Mouse (Mus musculus) left cerebral cortex, adult 2 months (tissue): ENCODE measurements at regions not wholly inside any gene's neighbourhood (a gene's known extent, or its start where the extent isn't known, plus 50 kb on each side); places are given as distances from the start of the nearest gene placed in this dataset.

Experiments used
- DNase-seq, 2 experiments: peaks; one replicate each; pipeline ENCODE4 v3.0.0; 2021 to 2022; ENCODE audit warnings: low spot score in 2 of 2, mixed read lengths in 1 of 2; ENCODE audit errors: extremely low spot score in 1 of 2
- H3K27ac ChIP-seq: fragments of 200-600 bp; 2 replicates; pipeline ENCODE4 v1.8.1; 2022
- H3K4me3 ChIP-seq: fragments of 200-600 bp; 2 replicates; pipeline ENCODE4 v1.8.1; 2022
- CTCF ChIP-seq: fragments of 200-600 bp; IDR thresholded peaks from 2 replicates; pipeline ENCODE4 v1.8.1; 2022; ENCODE audit warnings: antibody characterized with exemption, mild to moderate bottlenecking, moderate library complexity
- intact Hi-C: fragments of 180-260 bp; cut with DNase I; formaldehyde crosslinking; loops from one replicate; pipeline ENCODE4 v1.15.1; 2025

DNA sequence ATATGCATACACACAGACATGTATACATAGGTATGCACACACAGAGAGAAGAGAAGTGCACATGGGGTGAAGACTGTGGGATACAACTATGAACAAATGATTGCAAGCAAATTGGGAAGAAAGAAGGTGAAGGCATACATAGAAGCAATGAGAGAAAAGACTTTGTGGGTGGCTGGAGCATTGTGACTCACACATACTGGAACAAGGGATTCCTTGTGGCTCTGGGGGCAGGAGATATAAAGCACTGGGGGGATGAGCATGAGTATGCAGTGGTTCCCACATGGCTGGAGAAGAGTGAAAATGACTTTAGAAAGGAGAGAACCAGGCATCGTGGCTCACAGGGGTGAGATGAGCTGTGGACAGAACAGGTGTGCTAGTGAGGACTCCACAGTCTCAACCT is 156.6 kb downstream of the Nuf2 start:
- TF ChIP-seq CTCF, result no peak
- no peak for DNase-seq
- intact Hi-C loops, result loop anchor here (1.0 to 5.0 kb wide), 2 partner anchors 48 to 78 kb away; no protein-coding TSS in a partner anchor
- H3K4me3 ChIP-seq, result no peak overlapping the region
- H3K27ac ChIP-seq, result no peak overlapping the region

DNA sequence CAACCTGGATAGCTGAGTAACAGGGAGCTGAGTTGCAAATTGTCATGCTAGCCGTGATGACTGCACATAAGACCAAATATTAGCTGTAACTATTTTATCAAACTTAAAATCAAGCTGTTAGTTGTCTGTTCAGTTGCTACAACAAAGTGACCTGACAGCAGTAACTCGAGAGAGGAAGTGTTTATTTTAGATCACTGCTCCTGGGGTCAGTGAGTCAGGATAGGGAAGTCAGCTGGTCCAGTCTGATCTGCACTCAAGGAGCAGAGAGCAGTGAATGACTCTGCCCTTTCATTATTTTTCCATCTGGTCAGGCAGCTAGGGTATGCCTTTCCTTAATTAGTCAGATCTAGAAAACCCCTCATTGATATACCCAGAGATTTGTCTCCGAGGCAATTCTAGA is 162.5 kb downstream of the Nuf2 start:
- no peak overlapping the region for H3K27ac ChIP-seq
- no peak for TF ChIP-seq CTCF
- intact Hi-C loops, result no loop called here
- H3K4me3 ChIP-seq, result no peak overlapping the region
- no peak for DNase-seq

DNA sequence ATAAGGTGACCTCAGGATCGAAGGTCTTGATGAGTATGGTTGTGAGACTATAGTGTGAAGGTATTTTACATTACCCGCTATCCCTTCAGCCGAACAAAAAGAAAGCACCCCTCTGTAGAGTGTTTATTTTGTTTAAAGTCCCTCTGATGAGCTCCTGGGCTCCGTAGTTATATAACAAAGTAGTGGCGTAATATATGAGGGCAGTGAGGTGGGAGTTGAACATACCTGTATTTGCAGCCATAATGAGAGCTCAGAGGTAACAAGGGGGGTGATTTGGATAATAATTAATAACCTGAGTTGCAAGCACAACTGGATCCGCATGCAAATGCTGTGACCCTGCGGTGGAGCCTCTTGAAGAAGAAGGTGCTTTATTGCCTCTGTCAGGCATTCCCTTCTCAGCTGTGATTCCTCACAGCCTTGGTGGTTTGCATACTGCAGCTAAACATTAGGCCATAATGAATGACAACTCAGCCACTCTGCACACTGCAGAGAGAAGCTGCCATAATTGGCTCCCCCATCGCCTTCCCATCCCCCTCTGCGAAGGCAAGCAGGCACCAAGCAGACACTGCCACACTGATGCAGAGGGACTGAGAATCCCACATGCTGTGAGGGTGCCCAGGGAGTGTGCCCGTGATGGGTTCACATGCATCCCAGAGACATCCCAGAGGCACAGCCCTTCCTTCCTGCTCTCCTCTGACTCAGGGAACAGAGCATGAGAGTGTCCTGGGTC is 163.3 kb downstream of the Nuf2 start:
- Histone ChIP-seq H3K27ac (no peak overlapping the region), H3K4me3 (no peak overlapping the region)
- DNase-seq, result no peak
- no peak for TF ChIP-seq CTCF
- intact Hi-C loops, result no loop called here

DNA sequence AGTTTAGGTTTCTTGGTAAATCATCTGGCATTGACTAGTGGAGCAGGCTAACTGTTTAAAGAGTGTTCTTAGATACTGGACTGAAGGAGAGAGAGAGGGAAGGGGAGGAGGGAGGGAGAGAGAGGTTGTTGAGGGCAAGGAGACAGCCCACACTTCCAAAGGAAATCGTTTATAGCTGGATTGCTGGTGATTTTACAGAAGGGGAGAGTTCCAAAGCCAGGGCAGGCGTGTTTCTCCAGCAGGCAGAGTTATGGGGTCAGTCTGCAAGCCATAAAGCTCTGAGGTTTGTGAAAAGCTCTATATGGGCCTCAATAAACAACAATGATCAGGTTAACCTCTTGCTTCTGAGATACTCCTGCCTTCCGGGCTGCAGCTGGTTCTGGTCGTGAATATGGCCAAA is 163.9 kb downstream of the Nuf2 start:
- no peak for TF ChIP-seq CTCF
- no peak overlapping the region for H3K4me3 ChIP-seq
- intact Hi-C loops, result no loop called here

DNA sequence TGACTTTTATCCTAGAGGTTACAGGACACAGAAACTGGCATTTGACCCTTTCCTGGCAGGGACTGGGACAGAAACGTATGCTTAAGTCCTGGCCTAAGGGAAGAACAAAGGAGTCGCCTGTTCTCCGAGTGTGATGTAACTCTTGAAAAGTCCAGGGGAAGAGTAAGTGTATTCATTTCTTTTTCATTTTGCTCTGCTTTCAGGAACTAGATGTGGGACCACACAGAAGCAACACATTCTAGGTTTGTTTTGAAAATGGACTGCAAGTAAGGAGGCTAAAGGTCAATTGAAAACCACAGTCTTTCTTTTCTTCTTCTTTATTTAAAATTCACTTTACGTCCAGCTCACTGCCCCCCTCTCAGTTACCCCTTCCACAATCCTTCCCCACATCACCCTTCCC is 168.7 kb downstream of the Nuf2 start:
- TF ChIP-seq CTCF, result no peak
- Histone ChIP-seq H3K27ac (no peak overlapping the region), H3K4me3 (no peak overlapping the region)
- intact Hi-C loops, result no loop called here
- no peak for DNase-seq

More for the DNA sequence above, 163.9 kb downstream of the Nuf2 start:
- no peak for DNase-seq
- H3K27ac ChIP-seq, result no peak overlapping the region

DNA sequence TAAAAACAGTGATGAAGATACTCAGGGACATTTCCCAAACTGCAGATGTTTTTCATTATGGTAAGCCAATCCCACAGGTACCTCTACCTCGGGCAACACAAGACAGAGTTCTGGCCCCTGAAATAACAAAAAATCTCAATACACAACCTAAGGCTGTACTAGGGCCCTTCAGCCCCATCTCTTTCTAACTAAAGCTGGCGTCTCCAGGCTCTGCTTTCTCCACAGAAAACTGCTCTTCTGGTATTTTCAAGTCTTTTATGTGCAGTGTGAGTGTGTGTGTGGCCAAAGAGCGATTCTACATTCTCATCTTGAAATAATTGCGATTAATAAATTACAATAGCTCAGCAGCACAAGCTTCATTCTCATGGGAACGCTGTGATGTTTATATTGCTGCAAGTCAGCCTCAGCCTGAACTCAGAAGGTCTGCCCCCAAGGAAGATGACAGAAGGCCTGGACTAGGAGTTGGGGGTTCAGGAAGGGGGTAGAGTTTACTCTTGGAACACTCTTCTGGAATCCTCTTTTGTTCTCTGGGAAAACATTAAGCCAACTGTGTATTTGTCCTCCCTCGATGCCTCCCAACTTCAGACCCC is 173.5 kb downstream of the Nuf2 start:
- TF ChIP-seq CTCF, result no peak
- no peak overlapping the region for H3K27ac ChIP-seq
- intact Hi-C loops, result no loop called here
- H3K4me3 ChIP-seq, result no peak overlapping the region
- no peak for DNase-seq

DNA sequence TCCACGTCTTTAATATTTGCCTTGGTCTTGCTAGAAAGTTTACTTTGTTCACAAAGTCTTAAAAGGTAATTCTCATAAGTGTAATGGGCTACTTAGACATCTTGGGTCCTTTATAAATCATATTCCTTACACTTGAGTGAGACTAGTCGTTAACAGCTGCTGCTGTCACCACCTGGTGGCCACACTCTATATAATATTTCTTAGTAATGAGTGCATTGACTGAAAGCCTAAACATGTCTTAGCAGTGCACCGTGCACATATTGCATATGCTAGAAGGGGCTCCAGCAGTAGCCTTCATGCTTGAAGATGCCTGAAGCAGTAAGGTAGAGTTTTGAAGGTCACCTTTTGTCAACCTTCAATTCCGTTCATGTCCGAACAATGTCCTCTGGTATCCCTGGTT is 177.2 kb downstream of the Nuf2 start:
- no peak overlapping the region for H3K4me3 ChIP-seq
- H3K27ac ChIP-seq, result no peak overlapping the region
- peak; percentile 55 for TF ChIP-seq CTCF
- DNase-seq, result no peak
- intact Hi-C loops, result loop anchor here (2.0 kb wide), 1 partner anchor 105 kb away; no protein-coding TSS in a partner anchor

DNA sequence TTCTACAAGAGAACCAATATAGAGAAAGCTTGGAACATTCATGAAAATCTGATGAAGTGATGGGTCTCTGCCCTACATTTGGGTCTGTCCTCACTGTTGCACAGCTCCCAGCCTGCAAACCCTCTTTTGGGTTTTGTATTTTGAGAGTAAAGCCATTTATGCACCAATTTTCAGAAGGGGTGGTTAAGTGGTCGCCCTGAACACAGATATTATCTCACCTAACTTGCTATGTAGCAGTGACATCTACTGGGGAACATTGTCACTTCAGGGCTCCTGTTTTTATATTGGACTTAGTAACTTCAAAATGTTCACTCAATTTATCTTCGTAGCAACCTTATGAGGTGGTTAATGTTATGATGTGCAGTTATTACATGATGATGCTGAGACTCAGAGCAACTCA is 183.6 kb downstream of the Nuf2 start:
- peak; percentile 70 for TF ChIP-seq CTCF
- Histone ChIP-seq H3K27ac (no peak overlapping the region; the same call in 1 of the 2 replicates), H3K4me3 (no peak overlapping the region)
- peak in 1 of 2 experiments; percentile 19 for DNase-seq
- intact Hi-C loops, result loop anchor here (1.0 to 5.0 kb wide), 8 partner anchors 75 to 1403 kb away; partner anchors contain the start of gene Pbx1

DNA sequence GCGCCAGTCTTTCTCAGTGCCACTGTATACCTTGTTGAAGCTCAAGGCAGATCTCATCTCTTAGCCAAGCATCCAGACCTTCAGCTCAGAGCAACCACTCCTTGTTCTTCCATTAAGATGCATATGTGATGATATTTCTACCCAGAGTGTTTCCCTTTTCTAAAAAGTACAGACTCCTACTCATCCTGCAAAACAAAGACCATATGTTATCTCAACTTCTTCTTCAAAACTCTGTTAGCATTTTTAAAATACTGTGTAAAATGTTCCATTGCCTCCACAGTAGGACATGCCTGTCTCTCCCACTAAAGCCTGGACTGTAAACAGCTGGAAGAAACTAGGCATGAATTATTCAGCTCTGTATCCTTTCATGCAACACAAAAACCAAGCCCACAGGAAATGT is 184.4 kb downstream of the Nuf2 start:
- Histone ChIP-seq H3K27ac (no peak overlapping the region), H3K4me3 (no peak overlapping the region)
- intact Hi-C loops, result loop anchor here (1.0 to 5.0 kb wide), 8 partner anchors 76 to 1402 kb away; partner anchors contain the start of gene Pbx1
- no peak for TF ChIP-seq CTCF
- no peak for DNase-seq

DNA sequence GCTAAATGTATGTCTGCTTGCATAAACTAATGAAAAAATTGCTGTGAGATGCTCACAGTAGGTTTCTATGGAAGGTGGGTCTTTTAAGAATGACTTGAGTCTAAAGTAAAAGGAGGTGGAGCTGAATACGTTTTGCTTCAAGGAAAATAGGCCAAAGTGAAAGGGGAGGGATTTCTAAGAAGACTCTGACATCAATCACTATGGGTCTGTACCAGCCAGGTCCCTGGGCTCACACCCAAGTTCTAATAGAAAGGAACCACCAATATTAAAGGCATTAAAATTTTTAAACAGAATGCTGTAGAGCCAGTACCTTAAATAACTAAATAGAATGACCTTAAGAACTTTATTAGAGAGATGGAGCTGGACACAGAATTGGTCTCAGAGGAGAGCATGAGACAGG is 190.1 kb downstream of the Nuf2 start:
- TF ChIP-seq CTCF, result no peak
- no peak for DNase-seq
- intact Hi-C loops, result no loop called here

DNA sequence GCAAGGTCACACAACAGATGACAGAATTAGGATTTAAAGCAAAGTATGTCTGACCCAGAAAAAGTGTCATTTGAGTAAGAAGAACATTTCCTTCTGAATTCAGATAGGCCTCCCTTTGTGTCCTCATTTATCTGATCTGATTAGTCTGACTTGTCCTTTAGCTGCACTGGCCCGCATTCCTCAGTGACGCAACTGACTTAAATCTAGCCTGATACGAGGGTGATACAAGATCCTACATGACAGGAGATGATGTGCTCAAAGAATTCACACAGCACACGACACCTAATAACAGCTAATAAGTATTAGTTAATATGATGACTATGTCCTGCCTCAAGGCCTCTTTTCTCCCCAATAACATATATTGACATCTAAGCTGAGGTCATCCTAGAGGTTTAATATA is 192.8 kb downstream of the Nuf2 start:
- Histone ChIP-seq H3K27ac (no peak overlapping the region), H3K4me3 (no peak overlapping the region)
- no peak for TF ChIP-seq CTCF
- DNase-seq, result no peak
- intact Hi-C loops, result no loop called here

More for the DNA sequence above, 190.1 kb downstream of the Nuf2 start:
- H3K4me3 ChIP-seq, result no peak overlapping the region
- no peak overlapping the region for H3K27ac ChIP-seq

DNA sequence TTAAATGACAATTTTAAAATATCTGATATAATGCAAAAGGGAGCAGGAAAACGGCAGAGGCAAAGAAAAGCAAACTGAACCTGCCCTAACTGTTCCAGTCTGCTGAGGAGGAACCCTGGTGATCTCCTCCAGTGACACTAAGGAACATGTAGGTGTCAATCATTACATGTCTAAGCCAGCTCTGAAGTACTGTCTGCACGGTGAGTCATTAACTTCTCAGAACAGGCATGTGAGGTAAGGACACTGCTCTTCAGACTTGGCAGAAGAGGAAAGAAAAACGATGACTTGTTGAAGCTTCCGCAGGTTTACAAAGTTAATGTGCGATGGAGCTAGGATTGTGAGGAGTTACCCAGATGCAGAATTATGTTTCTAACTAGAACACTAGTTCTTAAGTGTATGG is 199.1 kb downstream of the Nuf2 start:
- no peak for DNase-seq
- no peak for TF ChIP-seq CTCF
- no peak overlapping the region for H3K4me3 ChIP-seq
- intact Hi-C loops, result no loop called here
- H3K27ac ChIP-seq, result no peak overlapping the region

DNA sequence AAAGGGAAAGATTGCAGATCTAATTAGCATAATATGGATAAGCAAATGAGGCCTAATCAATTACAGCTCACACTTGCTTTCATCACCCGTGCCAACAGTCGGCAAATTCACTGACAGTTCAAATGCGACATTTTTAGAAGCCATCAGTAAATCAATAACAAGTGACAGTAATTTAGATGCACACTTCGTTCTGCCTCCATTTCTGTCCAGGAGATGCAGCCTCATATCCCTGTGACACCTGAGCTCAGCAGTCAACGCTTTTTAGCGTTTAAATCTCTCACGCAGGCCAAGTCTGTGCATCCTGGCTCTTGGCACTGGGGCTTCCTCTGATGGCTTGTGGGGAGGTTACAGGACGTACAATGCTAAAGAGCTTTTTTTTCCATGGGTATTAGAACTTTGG is 218.0 kb downstream of the Nuf2 start:
- DNase-seq, result no peak
- H3K27ac ChIP-seq, result no peak overlapping the region
- no peak for TF ChIP-seq CTCF
- H3K4me3 ChIP-seq, result no peak overlapping the region
- intact Hi-C loops, result no loop called here
